Mouse (Mus musculus): ENCODE results near the gene Lgr4. TPM values are rescaled to one million over a fixed set of nuclear protein-coding genes. Genes with fewer than 3 reads are reported as not detected.

The Lgr4 gene
- total RNA-seq, 1 experiment: 68.9 TPM

- Histone ChIP-seq H3K36me3 (ENCODE audit: control insufficient read depth, insufficient read depth, low read length, poor library complexity, severe bottlenecking) (peaks cover 5% of the 10 kb centered on the region), H3K9me3 (ENCODE audit: control insufficient read depth, insufficient read depth, low read depth, low read length) (no peaks in the 10 kb centered on the region), H3K9ac (ENCODE audit: insufficient read depth, low read depth, low read length, poor library complexity, severe bottlenecking) (no peak overlapping the region), H3K4me1 (ENCODE audit: control insufficient read depth in 2 of 2, insufficient read depth in 2 of 2, low read length in 2 of 2, poor library complexity in 1 of 2) (peaks cover 3 to 11% of the 10 kb centered on the region in 2 experiments; a peak in 1 of 4 replicates), H3K4me3 (ENCODE audit: insufficient read depth in 1 of 2, low read depth in 1 of 2, low read length in 2 of 2, poor library complexity in 1 of 2, severe bottlenecking in 1 of 2) (no peak overlapping the region), H3K27ac (ENCODE audit: insufficient read depth, low read depth, low read length, poor library complexity, severe bottlenecking) (no peak overlapping the region)
- in situ Hi-C loops (cut with MboI; ENCODE audit: low sequenced_read_pairs in 2 of 2, unreplicated experiment in 2 of 2): no loop called here
- DNase-seq (ENCODE audit: low read depth, low spot score): no peak
- TF ChIP-seq HCFC1 (IDR thresholded peaks at IDR 0.05; ENCODE audit: borderline replicate concordance, insufficient read depth, low read length): no peak
- no peak; the same call in 1 of the 2 replicates for TF ChIP-seq MAFK (IDR thresholded peaks at IDR 0.05; ENCODE audit: insufficient read depth, low read depth, low read length)
- TF ChIP-seq ZNF384 (IDR thresholded peaks at IDR 0.05; ENCODE audit: low read depth, low read length): no peak
Observed at GRCm38 (mm10) chr2:109935754-109936409, 18.4 kb downstream of the Lgr4 start.

- TF ChIP-seq ZC3H11A (IDR thresholded peaks at IDR 0.05; ENCODE audit: borderline replicate concordance, low read depth, low read length): no peak
- TF ChIP-seq ZNF384 (IDR thresholded peaks at IDR 0.05; ENCODE audit: low read depth, low read length): no peak
- no peak for TF ChIP-seq CHD2 (IDR thresholded peaks at IDR 0.05; ENCODE audit: low read depth, low read length)
- no peak for TF ChIP-seq HCFC1 (IDR thresholded peaks at IDR 0.05; ENCODE audit: borderline replicate concordance, insufficient read depth, low read length)
- no peak for TF ChIP-seq MAFK (IDR thresholded peaks at IDR 0.05; ENCODE audit: insufficient read depth, low read depth, low read length)
- Histone ChIP-seq H3K9ac (ENCODE audit: insufficient read depth, low read depth, low read length, poor library complexity, severe bottlenecking) (no peak overlapping the region), H3K27ac (ENCODE audit: insufficient read depth, low read depth, low read length, poor library complexity, severe bottlenecking) (no peak overlapping the region), H3K9me3 (ENCODE audit: control insufficient read depth, insufficient read depth, low read depth, low read length) (no peaks in the 10 kb centered on the region), H3K4me3 (ENCODE audit: insufficient read depth in 1 of 2, low read depth in 1 of 2, low read length in 2 of 2, poor library complexity in 1 of 2, severe bottlenecking in 1 of 2) (no peak overlapping the region), H3K4me1 (ENCODE audit: control insufficient read depth in 2 of 2, insufficient read depth in 2 of 2, low read length in 2 of 2, poor library complexity in 1 of 2) (peaks cover 3 to 11% of the 10 kb centered on the region in 2 experiments; a peak in 1 of 4 replicates), H3K36me3 (ENCODE audit: control insufficient read depth, insufficient read depth, low read length, poor library complexity, severe bottlenecking) (peaks cover 5% of the 10 kb centered on the region)
- in situ Hi-C loops (cut with MboI; ENCODE audit: low sequenced_read_pairs in 2 of 2, unreplicated experiment in 2 of 2): no loop called here
- no peak for DNase-seq (ENCODE audit: low read depth, low spot score)
Observed at GRCm38 (mm10) chr2:109936410-109936755, 18.9 kb downstream of the Lgr4 start.

GRCm38 (mm10) chr2:109941973-109942444 lies 24.6 kb downstream of the Lgr4 start:
- H3K9ac ChIP-seq (ENCODE audit: insufficient read depth, low read depth, low read length, poor library complexity, severe bottlenecking): no peak overlapping the region; the same call in 1 of the 2 replicates
- H3K9me3 ChIP-seq (ENCODE audit: control insufficient read depth, insufficient read depth, low read depth, low read length): no peaks in the 10 kb centered on the region
- H3K4me1 ChIP-seq (ENCODE audit: control insufficient read depth in 2 of 2, insufficient read depth in 2 of 2, low read length in 2 of 2, poor library complexity in 1 of 2): peaks cover 4 to 19% of the 10 kb centered on the region in 2 experiments
- TF ChIP-seq MAFK (IDR thresholded peaks at IDR 0.05; ENCODE audit: insufficient read depth, low read depth, low read length): no peak
- TF ChIP-seq ZNF384 (IDR thresholded peaks at IDR 0.05; ENCODE audit: low read depth, low read length): no peak
- no peak for TF ChIP-seq HCFC1 (IDR thresholded peaks at IDR 0.05; ENCODE audit: borderline replicate concordance, insufficient read depth, low read length)
- no peak for TF ChIP-seq CHD2 (IDR thresholded peaks at IDR 0.05; ENCODE audit: low read depth, low read length)
- no peak for TF ChIP-seq ZC3H11A (IDR thresholded peaks at IDR 0.05; ENCODE audit: borderline replicate concordance, low read depth, low read length)
- H3K4me3 ChIP-seq (ENCODE audit: insufficient read depth in 1 of 2, low read depth in 1 of 2, low read length in 2 of 2, poor library complexity in 1 of 2, severe bottlenecking in 1 of 2): no peak overlapping the region
- no peak for DNase-seq (ENCODE audit: low read depth, low spot score)
- in situ Hi-C loops (cut with MboI; ENCODE audit: low sequenced_read_pairs in 2 of 2, unreplicated experiment in 2 of 2): no loop called here
- H3K27ac ChIP-seq (ENCODE audit: insufficient read depth, low read depth, low read length, poor library complexity, severe bottlenecking): 0 out of 2 replicates have a peak overlapping the region, but pooled peaks have one; percentile 10
- H3K36me3 ChIP-seq (ENCODE audit: control insufficient read depth, insufficient read depth, low read length, poor library complexity, severe bottlenecking): peaks cover 2% of the 10 kb centered on the region; the same call in 1 of the 2 replicates

GRCm38 (mm10) chr2:109942810-109943570 lies 25.5 kb downstream of the Lgr4 start:
- DNase-seq (ENCODE audit: low read depth, low spot score): no peak
- TF ChIP-seq ZC3H11A (IDR thresholded peaks at IDR 0.05; ENCODE audit: borderline replicate concordance, low read depth, low read length): no peak
- TF ChIP-seq CHD2 (IDR thresholded peaks at IDR 0.05; ENCODE audit: low read depth, low read length): no peak
- no peak for TF ChIP-seq ZNF384 (IDR thresholded peaks at IDR 0.05; ENCODE audit: low read depth, low read length)
- TF ChIP-seq MAFK (IDR thresholded peaks at IDR 0.05; ENCODE audit: insufficient read depth, low read depth, low read length): no peak
- no peak for TF ChIP-seq HCFC1 (IDR thresholded peaks at IDR 0.05; ENCODE audit: borderline replicate concordance, insufficient read depth, low read length)
- Histone ChIP-seq H3K4me3 (ENCODE audit: insufficient read depth in 1 of 2, low read depth in 1 of 2, low read length in 2 of 2, poor library complexity in 1 of 2, severe bottlenecking in 1 of 2) (no peak overlapping the region), H3K4me1 (ENCODE audit: control insufficient read depth in 2 of 2, insufficient read depth in 2 of 2, low read length in 2 of 2, poor library complexity in 1 of 2) (peaks cover 4 to 19% of the 10 kb centered on the region in 2 experiments), H3K9me3 (ENCODE audit: control insufficient read depth, insufficient read depth, low read depth, low read length) (no peaks in the 10 kb centered on the region), H3K27ac (ENCODE audit: insufficient read depth, low read depth, low read length, poor library complexity, severe bottlenecking) (peak overlapping the region; percentile 31; the same call in 1 of the 2 replicates), H3K9ac (ENCODE audit: insufficient read depth, low read depth, low read length, poor library complexity, severe bottlenecking) (no peak overlapping the region), H3K36me3 (ENCODE audit: control insufficient read depth, insufficient read depth, low read length, poor library complexity, severe bottlenecking) (peaks cover 2% of the 10 kb centered on the region; the same call in 1 of the 2 replicates)
- in situ Hi-C loops (cut with MboI; ENCODE audit: low sequenced_read_pairs in 2 of 2, unreplicated experiment in 2 of 2): no loop called here
